In the genomic region with DNA sequence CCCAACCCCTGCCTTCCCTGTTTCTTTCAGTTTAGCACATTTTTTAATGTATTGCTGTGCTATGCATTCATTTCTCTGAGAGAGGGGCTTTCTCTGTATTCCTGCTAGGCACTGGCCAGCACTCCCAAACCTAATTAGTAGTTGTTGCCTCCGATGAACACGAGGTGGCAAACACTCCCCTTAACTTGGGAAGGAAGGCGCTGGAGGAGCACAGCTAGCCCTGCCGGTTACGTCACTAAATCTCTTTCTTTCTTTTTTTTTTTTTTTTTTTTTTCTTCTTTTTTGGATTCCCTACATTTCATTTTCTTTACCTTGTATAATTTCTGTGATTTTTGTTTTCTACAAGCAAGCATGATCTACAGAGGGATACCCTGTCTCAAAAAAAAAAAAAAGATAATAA, we compare ENCODE assay signal across 8 mouse cellular contexts. TPM values are rescaled to one million over a fixed set of nuclear protein-coding genes. Genes with fewer than 3 reads are reported as not detected.
DNase-seq lines count a peak whose midpoint lies in the region; ATAC-seq and TF ChIP-seq lines count a peak whose summit lies in the region.
"Had no signal": no experiment of that assay in that cellular context is flagged by ENCODE, and none has a peak within 500 bp of the region (broad histone marks: within the 10 kb centered on the region; RNA-seq: fewer than 3 reads in every experiment).

No protein-coding gene starts in this region.

- TF ChIP-seq EP300 in liver, postnatal 0 days (IDR thresholded peaks at IDR 0.05; ENCODE audit: low read depth): no peak

- WGBS in kidney, embryonic 15.5 days: 4% methylated on average over 5 of the region's 5 CpGs
- 12% methylated on average over 5 of the region's 5 CpGs for WGBS in liver, postnatal 0 days (ENCODE audit: insufficient replicate concordance)
- WGBS in small intestine, adult 2 months: 6% methylated on average over 5 of the region's 5 CpGs

- peaks cover 15% of the 10 kb centered on the region for H3K4me1 ChIP-seq in kidney, embryonic 15.5 days
- H3K4me1 ChIP-seq in ES-E14 (ENCODE audit: control insufficient read depth in 2 of 2, insufficient read depth in 2 of 2, low read length in 2 of 2, poor library complexity in 1 of 2): no peaks in the 10 kb centered on the region
- H3K4me1 ChIP-seq in liver, postnatal 0 days (ENCODE audit: insufficient read depth): peaks cover 11% of the 10 kb centered on the region; the same call in 1 of the 2 replicates
- H3K4me1 ChIP-seq in small intestine, adult 2 months (ENCODE audit: control insufficient read depth, insufficient read depth, insufficient read length, low read length): peaks cover 1% of the 10 kb centered on the region; the same call in 1 of the 2 replicates

- no peaks in the 10 kb centered on the region for H3K36me3 ChIP-seq in kidney, embryonic 15.5 days
- H3K36me3 ChIP-seq in ES-E14 (ENCODE audit: control insufficient read depth, insufficient read depth, low read length, poor library complexity, severe bottlenecking): no peaks in the 10 kb centered on the region
- H3K36me3 ChIP-seq in liver, postnatal 0 days (replicated peaks; ENCODE audit: insufficient read depth, low read length): no peaks in the 10 kb centered on the region
- no peaks in the 10 kb centered on the region for H3K36me3 ChIP-seq in small intestine, adult 2 months (ENCODE audit: control insufficient read depth, insufficient read depth, low read length)

- ATAC-seq in kidney, embryonic 15.5 days (replicated peaks; ENCODE audit: low FRiP score): no peak; the same call in 1 of the 2 replicates
- peak; percentile 51; the same call in 1 of the 2 replicates for ATAC-seq in liver, postnatal 0 days

- H3K27ac ChIP-seq in kidney, embryonic 15.5 days: no peak overlapping the region
- no peak overlapping the region for H3K27ac ChIP-seq in ES-E14 (ENCODE audit: insufficient read depth, low read depth, low read length, poor library complexity, severe bottlenecking)
- H3K27ac ChIP-seq in liver, postnatal 0 days (ENCODE audit: low read depth): no peak overlapping the region
- no peak overlapping the region for H3K27ac ChIP-seq in small intestine, adult 2 months (ENCODE audit: insufficient read depth, low read depth, low read length)

- no peak for TF ChIP-seq POLR2A in small intestine, adult 2 months (IDR thresholded peaks at IDR 0.05; ENCODE audit: low read depth, low read length)

- in situ Hi-C loops in ES-E14 (cut with MboI; ENCODE audit: low sequenced_read_pairs in 2 of 2, unreplicated experiment in 2 of 2): no loop called here

- H3K4me2 ChIP-seq in kidney, embryonic 15.5 days: no peak overlapping the region
- no peak overlapping the region for H3K4me2 ChIP-seq in liver, postnatal 0 days (ENCODE audit: low read depth, low read length)

- H3K27me3 ChIP-seq in kidney, embryonic 15.5 days: peaks cover 3% of the 10 kb centered on the region; the same call in 1 of the 2 replicates
- H3K27me3 ChIP-seq in liver, postnatal 0 days (ENCODE audit: insufficient read depth, low read length): no peaks in the 10 kb centered on the region
- H3K27me3 ChIP-seq in small intestine, adult 2 months (ENCODE audit: control insufficient read depth, insufficient read depth, low read length): no peaks in the 10 kb centered on the region

- peak; percentile 67 for TF ChIP-seq CTCF in liver, postnatal 0 days (IDR thresholded peaks at IDR 0.05; ENCODE audit: low read depth)
- TF ChIP-seq CTCF in small intestine, adult 2 months (IDR thresholded peaks at IDR 0.05; ENCODE audit: extremely low read depth, insufficient read length, insufficient replicate concordance, low read depth, low read length): peak; percentile 46; the same call in 1 of the 2 replicates

- H3K4me3 ChIP-seq in kidney, embryonic 15.5 days (replicated peaks): no peak overlapping the region
- no peak overlapping the region for H3K4me3 ChIP-seq in ES-E14 (ENCODE audit: insufficient read depth in 1 of 2, low read depth in 1 of 2, low read length in 2 of 2, poor library complexity in 1 of 2, severe bottlenecking in 1 of 2)
- H3K4me3 ChIP-seq in liver, postnatal 0 days (ENCODE audit: low read depth, low read length): no peak overlapping the region
- H3K4me3 ChIP-seq in small intestine, adult 2 months (ENCODE audit: low read depth, low read length): no peak overlapping the region
- H3K4me3 ChIP-seq: erythroblast, embryonic 14.5 days had no signal

- no peak overlapping the region for H3K9ac ChIP-seq in kidney, embryonic 15.5 days
- H3K9ac ChIP-seq in ES-E14 (ENCODE audit: insufficient read depth, low read depth, low read length, poor library complexity, severe bottlenecking): no peak overlapping the region
- H3K9ac ChIP-seq in liver, postnatal 0 days (replicated peaks): no peak overlapping the region

- peak; percentile 23 for DNase-seq in kidney, adult 18-20 months
- DNase-seq in ES-E14 (ENCODE audit: low read depth, low spot score) (no peak), adipocyte (ENCODE audit: low spot score) (peak; percentile 75)
- DNase-seq in induced T-regulatory cell, adult 2 months (ENCODE audit: low read depth): peak; percentile 13
- no peak for DNase-seq in liver, postnatal 0 days

- H3K9me3 ChIP-seq in kidney, embryonic 15.5 days (replicated peaks): no peaks in the 10 kb centered on the region
- H3K9me3 ChIP-seq in ES-E14 (ENCODE audit: control insufficient read depth, insufficient read depth, low read depth, low read length): no peaks in the 10 kb centered on the region
- H3K9me3 ChIP-seq in liver, postnatal 0 days (ENCODE audit: low read length): no peaks in the 10 kb centered on the region

TF ChIP-seq in ES-E14, 5 proteins besides CTCF, POLR2A, EP300 and RAD21:
- peak; percentile 94 for TF ChIP-seq ZNF384 (IDR thresholded peaks at IDR 0.05; ENCODE audit: low read depth, low read length)
- TF ChIP-seq MAFK (IDR thresholded peaks at IDR 0.05; ENCODE audit: insufficient read depth, low read depth, low read length): no peak
- no peak for TF ChIP-seq HCFC1 (IDR thresholded peaks at IDR 0.05; ENCODE audit: borderline replicate concordance, insufficient read depth, low read length)
- TF ChIP-seq ZC3H11A (IDR thresholded peaks at IDR 0.05; ENCODE audit: borderline replicate concordance, low read depth, low read length): peak; percentile 48; the same call in 1 of the 2 replicates
- no peak for TF ChIP-seq CHD2 (IDR thresholded peaks at IDR 0.05; ENCODE audit: low read depth, low read length)
TF ChIP-seq in ES-E14: peak in this region for 2.

RNA-seq across cellular contexts. Expression of a gene that starts 6.9 kb away (rescaled TPM):
- polyA plus RNA-seq in kidney, embryonic 15.5 days (2015; fragmentation: Nextera tagmentation; extraction: Ambion mirVana): 29.1 and 31.7 TPM in 2 replicates
- 18.6 and 19.6 TPM in 2 replicates for total RNA-seq in ES-E14 (2012; rRNA removed)
- 9.4 and 9.6 TPM in 2 replicates for polyA plus RNA-seq in liver, postnatal 0 days (2015; fragmentation: Nextera tagmentation; extraction: Ambion mirVana)
- polyA plus RNA-seq in small intestine, adult 2 months (2012; rRNA removed): 47.4 and 52.7 TPM in 2 replicates

RNA-seq across cellular contexts. Expression of a gene that starts 39.5 kb away (rescaled TPM):
- polyA plus RNA-seq in kidney, embryonic 15.5 days (2015; fragmentation: Nextera tagmentation; extraction: Ambion mirVana): 5.6 and 8.4 TPM in 2 replicates
- total RNA-seq in ES-E14 (2012; rRNA removed): 0.49 and 0.53 TPM in 2 replicates
- polyA plus RNA-seq in liver, postnatal 0 days (2015; fragmentation: Nextera tagmentation; extraction: Ambion mirVana): 1.3 and 1.8 TPM in 2 replicates
- polyA plus RNA-seq in small intestine, adult 2 months (2012; rRNA removed): not detected in 2 replicates

RNA-seq across cellular contexts. Expression of a gene that starts 58.3 kb away (rescaled TPM):
- 77.2 and 107 TPM in 2 replicates for polyA plus RNA-seq in kidney, embryonic 15.5 days (2015; fragmentation: Nextera tagmentation; extraction: Ambion mirVana)
- total RNA-seq in ES-E14 (2012; rRNA removed): 5.1 and 10.5 TPM in 2 replicates
- 10.1 and 10.4 TPM in 2 replicates for polyA plus RNA-seq in liver, postnatal 0 days (2015; fragmentation: Nextera tagmentation; extraction: Ambion mirVana)
- 38.0 and 56.7 TPM in 2 replicates for polyA plus RNA-seq in small intestine, adult 2 months (2012; rRNA removed)

Comparison
In these comparisons a context has a peak if more than half of its experiments do, and no peak if none do; other contexts are left out.
1. DNase-seq: peak in kidney, adult 18-20 months (single experiment), adipocyte (single experiment) and induced T-regulatory cell, adult 2 months (single experiment); none in ES-E14 (single experiment) and liver, postnatal 0 days (single experiment).